Mouse (Mus musculus) cerebellum, adult 11-12 months (tissue): ENCODE measurements around the gene Pias3.
"Not testable (repeated sequence)": the region's sequence is repeated elsewhere in the genome, so short reads cannot be mapped to it uniquely, and the experiment has no call there.

Experiments used
- DNase-seq: peaks from one replicate; pipeline ENCODE4 v3.0.0; 2022

The Pias3 gene

DNA sequence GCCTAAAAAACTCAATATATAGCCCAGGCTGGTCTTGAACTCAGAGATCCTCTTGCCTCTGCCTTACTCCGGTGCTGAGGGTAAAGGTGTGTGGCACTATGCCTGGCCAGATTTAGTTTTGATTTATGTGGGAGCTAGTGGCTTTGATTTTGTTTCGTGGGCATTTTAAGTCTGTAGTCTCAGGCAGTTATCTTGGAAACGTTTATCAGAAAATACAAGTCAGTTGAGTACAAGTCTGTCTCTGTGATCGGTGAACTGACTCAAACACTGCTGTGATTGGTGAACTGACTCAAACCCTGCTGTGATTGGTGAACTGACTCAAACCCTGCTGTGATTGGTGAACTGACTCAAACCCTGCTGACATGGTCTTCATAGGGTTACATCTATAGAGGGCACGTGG lies 34.6 kb downstream of the Pias3 start:
- DNase-seq: no peak

- no peak for DNase-seq
Measured at GRCm38 (mm10) chr3:96733984-96734383, 37.8 kb downstream of the Pias3 start.

- DNase-seq: no peak
Measured at GRCm38 (mm10) chr3:96735200-96735599, 39.0 kb downstream of the Pias3 start.

GRCm38 (mm10) chr3:96737013-96737740 lies 41.0 kb downstream of the Pias3 start:
- DNase-seq: no peak

GRCm38 (mm10) chr3:96737995-96738394 lies 41.8 kb downstream of the Pias3 start:
- DNase-seq: no peak

GRCm38 (mm10) chr3:96740279-96740678 lies 44.1 kb downstream of the Pias3 start:
- DNase-seq: not testable (repeated sequence)

- DNase-seq: no peak
Measured at GRCm38 (mm10) chr3:96744348-96744747, 48.2 kb downstream of the Pias3 start.

GRCm38 (mm10) chr3:96746829-96747228 lies 50.6 kb downstream of the Pias3 start:
- DNase-seq: no peak
